Comparison of ENCODE assay signal across 24 mouse cellular contexts in the genomic region with DNA sequence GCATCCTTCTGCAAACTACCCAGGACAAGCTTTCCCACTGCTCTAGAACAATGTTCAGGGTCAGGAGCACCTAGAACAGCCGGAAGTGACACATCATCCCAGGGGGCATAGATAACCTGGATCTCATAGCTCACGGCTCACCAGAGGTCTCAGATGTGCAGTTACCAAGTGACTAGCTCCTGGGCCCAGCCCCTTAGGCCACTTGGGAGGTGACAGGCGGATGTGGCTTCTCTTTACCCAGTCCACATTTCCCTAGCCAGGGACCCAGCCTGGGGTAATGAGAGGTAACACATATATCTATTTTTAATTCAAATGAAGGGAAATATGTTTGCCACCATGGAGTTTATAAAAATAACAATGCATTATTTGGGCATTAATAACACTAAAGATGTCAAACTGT.
DNase-seq lines count a peak whose midpoint lies in the region; ATAC-seq and TF ChIP-seq lines count a peak whose summit lies in the region.
"Had no signal": no experiment of that assay in that cellular context is flagged by ENCODE, and none has a peak within 500 bp of the region (broad histone marks: within the 10 kb centered on the region; RNA-seq: fewer than 3 reads in every experiment).

No protein-coding gene starts in this region.

- no peak overlapping the region for H3K4me2 ChIP-seq in forebrain, embryonic 14.5 days (ENCODE audit: low read length)
- no peak overlapping the region for H3K4me2 ChIP-seq in forebrain, postnatal 0 days (ENCODE audit: low read depth)
- H3K4me2 ChIP-seq in midbrain, embryonic 13.5 days (replicated peaks): no peak overlapping the region
- H3K4me2 ChIP-seq in midbrain, embryonic 15.5 days: no peak overlapping the region
- no peak overlapping the region for H3K4me2 ChIP-seq in embryonic facial prominence, embryonic 15.5 days (replicated peaks)
- H3K4me2 ChIP-seq in neural tube, embryonic 13.5 days: no peak overlapping the region
- H3K4me2 ChIP-seq: heart, embryonic 12.5 days; heart, embryonic 15.5 days; hindbrain, embryonic 15.5 days had no signal

- H3K36me3 ChIP-seq in forebrain, embryonic 14.5 days (ENCODE audit: control insufficient read depth, insufficient read depth, low read length): no peaks in the 10 kb centered on the region
- no peaks in the 10 kb centered on the region for H3K36me3 ChIP-seq in forebrain, postnatal 0 days (ENCODE audit: insufficient read depth)
- 0 out of 2 replicates have a peak, but pooled peaks cover 5% of the 10 kb centered on the region for H3K36me3 ChIP-seq in midbrain, embryonic 13.5 days
- H3K36me3 ChIP-seq in midbrain, embryonic 15.5 days (replicated peaks): no peaks in the 10 kb centered on the region
- no peaks in the 10 kb centered on the region for H3K36me3 ChIP-seq in embryonic facial prominence, embryonic 15.5 days
- no peaks in the 10 kb centered on the region for H3K36me3 ChIP-seq in neural tube, embryonic 13.5 days
- H3K36me3 ChIP-seq: heart, embryonic 12.5 days; heart, embryonic 15.5 days; hindbrain, embryonic 10.5 days; hindbrain, embryonic 15.5 days had no signal

- H3K4me3 ChIP-seq in forebrain, embryonic 14.5 days (ENCODE audit: low read depth, low read length): no peak overlapping the region
- H3K4me3 ChIP-seq in forebrain, postnatal 0 days (ENCODE audit: low read depth, low read length): no peak overlapping the region
- no peak overlapping the region for H3K4me3 ChIP-seq in midbrain, embryonic 13.5 days (replicated peaks)
- no peak overlapping the region for H3K4me3 ChIP-seq in midbrain, embryonic 15.5 days
- no peak overlapping the region for H3K4me3 ChIP-seq in embryonic facial prominence, embryonic 15.5 days (replicated peaks)
- H3K4me3 ChIP-seq in neural tube, embryonic 13.5 days: no peak overlapping the region
- H3K4me3 ChIP-seq: erythroblast, embryonic 14.5 days; heart, embryonic 12.5 days; heart, embryonic 15.5 days; hindbrain, embryonic 10.5 days; hindbrain, embryonic 15.5 days had no signal

- no peak overlapping the region for H3K9ac ChIP-seq in forebrain, embryonic 14.5 days (ENCODE audit: low read length)
- no peak overlapping the region for H3K9ac ChIP-seq in forebrain, postnatal 0 days
- no peak overlapping the region for H3K9ac ChIP-seq in midbrain, embryonic 13.5 days (replicated peaks)
- no peak overlapping the region for H3K9ac ChIP-seq in midbrain, embryonic 15.5 days
- H3K9ac ChIP-seq in embryonic facial prominence, embryonic 15.5 days: no peak overlapping the region
- no peak overlapping the region for H3K9ac ChIP-seq in neural tube, embryonic 13.5 days
- H3K9ac ChIP-seq: heart, embryonic 12.5 days; heart, embryonic 15.5 days; hindbrain, embryonic 15.5 days had no signal

- H3K27me3 ChIP-seq in forebrain, embryonic 14.5 days (replicated peaks; ENCODE audit: control insufficient read depth, insufficient read depth, low read length): no peaks in the 10 kb centered on the region
- no peaks in the 10 kb centered on the region for H3K27me3 ChIP-seq in forebrain, postnatal 0 days (ENCODE audit: insufficient read depth, low read length)
- no peaks in the 10 kb centered on the region for H3K27me3 ChIP-seq in midbrain, embryonic 13.5 days
- no peaks in the 10 kb centered on the region for H3K27me3 ChIP-seq in midbrain, embryonic 15.5 days (replicated peaks)
- H3K27me3 ChIP-seq in embryonic facial prominence, embryonic 15.5 days: no peaks in the 10 kb centered on the region
- H3K27me3 ChIP-seq in neural tube, embryonic 13.5 days: 0 out of 2 replicates have a peak, but pooled peaks cover 4% of the 10 kb centered on the region
- H3K27me3 ChIP-seq: heart, embryonic 15.5 days; hindbrain, embryonic 15.5 days had no signal

- no peak for TF ChIP-seq CTCF in forebrain, postnatal 0 days (IDR thresholded peaks at IDR 0.05; ENCODE audit: low read depth)

- peaks cover 7% of the 10 kb centered on the region; the same call in 1 of the 2 replicates for H3K9me3 ChIP-seq in forebrain, embryonic 14.5 days (replicated peaks; ENCODE audit: control insufficient read depth, low read length)
- peaks cover 7% of the 10 kb centered on the region for H3K9me3 ChIP-seq in forebrain, postnatal 0 days (ENCODE audit: low read length)
- peaks cover 11% of the 10 kb centered on the region; the same call in 1 of the 2 replicates for H3K9me3 ChIP-seq in midbrain, embryonic 13.5 days
- H3K9me3 ChIP-seq in midbrain, embryonic 15.5 days: no peaks in the 10 kb centered on the region
- peaks cover 8% of the 10 kb centered on the region for H3K9me3 ChIP-seq in embryonic facial prominence, embryonic 15.5 days (replicated peaks)
- H3K9me3 ChIP-seq in neural tube, embryonic 13.5 days: peaks cover 6% of the 10 kb centered on the region
- H3K9me3 ChIP-seq: hindbrain, embryonic 15.5 days had no signal

- peaks cover 14% of the 10 kb centered on the region for H3K4me1 ChIP-seq in forebrain, embryonic 14.5 days (ENCODE audit: control insufficient read depth, insufficient read depth, low read length)
- H3K4me1 ChIP-seq in forebrain, postnatal 0 days (ENCODE audit: insufficient read depth): peaks cover 7% of the 10 kb centered on the region; the same call in 1 of the 2 replicates
- H3K4me1 ChIP-seq in midbrain, embryonic 13.5 days (replicated peaks): peaks cover 18% of the 10 kb centered on the region
- peaks cover 6% of the 10 kb centered on the region for H3K4me1 ChIP-seq in midbrain, embryonic 15.5 days
- H3K4me1 ChIP-seq in embryonic facial prominence, embryonic 15.5 days: no peaks in the 10 kb centered on the region
- H3K4me1 ChIP-seq in neural tube, embryonic 13.5 days (replicated peaks): peaks cover 30% of the 10 kb centered on the region
- H3K4me1 ChIP-seq: heart, embryonic 12.5 days; heart, embryonic 15.5 days had no signal

- 42% methylated on average over 3 of the region's 3 CpGs for WGBS in forebrain, embryonic 14.5 days
- WGBS in forebrain, postnatal 0 days: 44% methylated on average over 3 of the region's 3 CpGs
- 37% methylated on average over 3 of the region's 3 CpGs for WGBS in midbrain, embryonic 13.5 days
- WGBS in midbrain, embryonic 15.5 days: 35% methylated on average over 3 of the region's 3 CpGs
- WGBS in embryonic facial prominence, embryonic 15.5 days: 45% methylated on average over 3 of the region's 3 CpGs
- 17% methylated on average over 3 of the region's 3 CpGs for WGBS in neural tube, embryonic 13.5 days

- peak overlapping the region; percentile 46; the same call in 1 of the 2 replicates for H3K27ac ChIP-seq in forebrain, embryonic 14.5 days (ENCODE audit: low read depth, low read length)
- no peak overlapping the region for H3K27ac ChIP-seq in forebrain, postnatal 0 days (ENCODE audit: low read depth, low read length)
- H3K27ac ChIP-seq in midbrain, embryonic 13.5 days: 0 out of 2 replicates have a peak overlapping the region, but pooled peaks have one; percentile 19
- no peak overlapping the region for H3K27ac ChIP-seq in midbrain, embryonic 15.5 days
- H3K27ac ChIP-seq in embryonic facial prominence, embryonic 15.5 days (replicated peaks): no peak overlapping the region
- peak overlapping the region; percentile 28; the same call in 1 of the 2 replicates for H3K27ac ChIP-seq in neural tube, embryonic 13.5 days (replicated peaks)
- H3K27ac ChIP-seq: heart, embryonic 15.5 days; hindbrain, embryonic 10.5 days; hindbrain, embryonic 15.5 days had no signal

- ATAC-seq in forebrain, embryonic 14.5 days: no peak
- no peak for ATAC-seq in forebrain, postnatal 0 days
- ATAC-seq in midbrain, embryonic 13.5 days: no peak
- no peak for ATAC-seq in midbrain, embryonic 15.5 days (replicated peaks)
- peak; percentile 45; the same call in 1 of the 2 replicates for ATAC-seq in embryonic facial prominence, embryonic 15.5 days (ENCODE audit: insufficient number of reproducible peaks, low FRiP score, low TSS enrichment, low read depth)
- peak; percentile 43; the same call in 1 of the 2 replicates for ATAC-seq in neural tube, embryonic 13.5 days (ENCODE audit: low read depth)
- ATAC-seq: CD4-positive, CD25-positive, alpha-beta regulatory T cell, adult 4 months; intestine, postnatal 0 days had no signal

- DNase-seq in forebrain, embryonic 14.5 days (ENCODE audit: low spot score): no peak
- DNase-seq in forebrain, postnatal 0 days: no peak
- DNase-seq in adrenal gland, adult (ENCODE audit: inconsistent age in 2 of 2, low spot score in 1 of 2): no peak
- DNase-seq: adrenal gland, adult 8-10 months; adrenal gland, postnatal 25 days; cerebellum, adult 11-12 months; cerebellum, adult 8-10 months; cerebellum, postnatal 36 days; embryo, embryonic 11 days; gastrocnemius, postnatal 25 days; heart, adult 18-20 months; heart, postnatal 10 days; heart, postnatal 36 days had no signal

Comparison
In these comparisons a context has a peak if more than half of its experiments do, and no peak if none do; other contexts are left out.
1. H3K27ac ChIP-seq: peak in forebrain, embryonic 14.5 days (single experiment), midbrain, embryonic 13.5 days (single experiment) and neural tube, embryonic 13.5 days (single experiment); none in forebrain, postnatal 0 days (single experiment), midbrain, embryonic 15.5 days (single experiment) and embryonic facial prominence, embryonic 15.5 days (single experiment).
2. ATAC-seq: peak in embryonic facial prominence, embryonic 15.5 days (single experiment) and neural tube, embryonic 13.5 days (single experiment); none in forebrain, embryonic 14.5 days (single experiment), forebrain, postnatal 0 days (single experiment), midbrain, embryonic 13.5 days (single experiment) and midbrain, embryonic 15.5 days (single experiment).